Mouse (Mus musculus) G1E (cell line): ENCODE measurements at regions not wholly inside any gene's neighbourhood (a gene's known extent, or its start where the extent isn't known, plus 50 kb on each side); places are given as distances from the start of the nearest gene placed in this dataset.

Source experiments
- CTCF ChIP-seq: IDR thresholded peaks from 2 replicates; pipeline ENCODE4 v1.5.1; 2012; ENCODE audit warnings: low read depth, low read length, inconsistent platforms, mixed read lengths
- GATA2 ChIP-seq: IDR thresholded peaks from 2 replicates; pipeline ENCODE4 v1.6.1; 2012; ENCODE audit warnings: low read depth, low read length, inconsistent platforms, borderline replicate concordance
- TAL1 ChIP-seq: conservative IDR thresholded peaks from 2 replicates; pipeline ENCODE4 v1.6.1; 2012; ENCODE audit warnings: low read depth, low read length, inconsistent platforms, mixed read lengths

- no peak for TF ChIP-seq CTCF
- no peak for TF ChIP-seq TAL1
- no peak for TF ChIP-seq GATA2
Observed at GRCm38 (mm10) chr3:17787443-17788333, 160.5 kb upstream of the Cypt12 start.
